Mouse (Mus musculus) ovary, postnatal 36 days (tissue): Measurements from ENCODE around the gene Tuba3a.
A peak's percentile ranks its signal among the peaks of the same experiment; 100 is the strongest.

ENCODE experiments used
- DNase-seq: peaks from one replicate; pipeline ENCODE4 v3.0.0; 2022; ENCODE audit warnings: low spot score, mixed read lengths

The Tuba3a gene

GRCm38 (mm10) chr6:125285890-125286289 is at the start of gene Tuba3a:
Gene Tuba3a (minus strand): TSS chr6:125286042.
- no peak for DNase-seq

- no peak for DNase-seq
These were observed 48.5 kb upstream of the Tuba3a start for GRCm38 (mm10) chr6:125334356-125334755.

GRCm38 (mm10) chr6:125333112-125333899 is 47.5 kb upstream of the Tuba3a start:
- DNase-seq = no peak

- peak; percentile 91 for DNase-seq
These were observed 44.9 kb upstream of the Tuba3a start for GRCm38 (mm10) chr6:125330626-125331326.

GRCm38 (mm10) chr6:125328243-125328642 is 42.4 kb upstream of the Tuba3a start:
- DNase-seq = no peak

GRCm38 (mm10) chr6:125325337-125325736 is 39.5 kb upstream of the Tuba3a start:
- no peak for DNase-seq

GRCm38 (mm10) chr6:125323547-125323946 is 37.7 kb upstream of the Tuba3a start:
- DNase-seq = no peak

GRCm38 (mm10) chr6:125322794-125323193 is 37.0 kb upstream of the Tuba3a start:
- no peak for DNase-seq

- DNase-seq = peak; percentile 34
These were observed 35.4 kb upstream of the Tuba3a start for GRCm38 (mm10) chr6:125321114-125321855.

- DNase-seq = no peak
These were observed 34.5 kb upstream of the Tuba3a start, which contains the start of gene Scnn1a for GRCm38 (mm10) chr6:125320323-125320722. Gene Scnn1a (plus strand): TSS chr6:125320659.

- no peak for DNase-seq
These were observed 34.1 kb upstream of the Tuba3a start for GRCm38 (mm10) chr6:125319919-125320296.

GRCm38 (mm10) chr6:125318981-125319918 is 33.4 kb upstream of the Tuba3a start:
- no peak for DNase-seq

- no peak for DNase-seq
These were observed 31.2 kb upstream of the Tuba3a start for GRCm38 (mm10) chr6:125317077-125317476.

GRCm38 (mm10) chr6:125314746-125315145 is 28.9 kb upstream of the Tuba3a start:
- no peak for DNase-seq

GRCm38 (mm10) chr6:125314231-125314563 is 28.4 kb upstream of the Tuba3a start:
- DNase-seq = no peak

- peak; percentile 89 for DNase-seq
These were observed 27.8 kb upstream of the Tuba3a start, which contains the start of gene Ltbr for GRCm38 (mm10) chr6:125313546-125314230. Gene Ltbr (minus strand): TSS chr6:125313885.

- no peak for DNase-seq
These were observed 26.9 kb upstream of the Tuba3a start for GRCm38 (mm10) chr6:125312581-125313355.

- no peak for DNase-seq
These were observed 26.3 kb upstream of the Tuba3a start for GRCm38 (mm10) chr6:125312171-125312570.

GRCm38 (mm10) chr6:125309406-125309805 is 23.6 kb upstream of the Tuba3a start:
- DNase-seq = no peak

- no peak for DNase-seq
These were observed 23.1 kb upstream of the Tuba3a start for GRCm38 (mm10) chr6:125308921-125309320.
